Mouse (Mus musculus): Measurements from ENCODE around the gene Ell3. TPM values are rescaled to one million over a fixed set of nuclear protein-coding genes. Genes with fewer than 3 reads are reported as not detected.
"Not testable (repeated sequence)": the region's sequence is repeated elsewhere in the genome, so short reads cannot be mapped to it uniquely, and the experiment has no call there.

The Ell3 gene
- under 1 TPM; 0.18 to 0.66 TPM for total RNA-seq (2021)
- long read RNA-seq, experiment 1, partial matches to known transcripts, result 1 of 3 reads
- long read RNA-seq, experiment 1, other reads (novel, unspliced or antisense), result 2 of 3 reads
- long read RNA-seq, experiment 2, partial matches to known transcripts, result 0 of 4 reads
- long read RNA-seq, experiment 2, other reads (novel, unspliced or antisense), result 3 of 4 reads

GRCm38 (mm10) chr2:121444178-121444577 lies at the start of gene Ell3:
TSS of gene Ell3 (minus strand) at chr2:121444278.
- DNase-seq, result no peak

GRCm38 (mm10) chr2:121484403-121484802 lies 40.3 kb upstream of the Ell3 start:
- not testable (repeated sequence) for DNase-seq

- no peak for DNase-seq
These were observed 39.5 kb upstream of the Ell3 start for GRCm38 (mm10) chr2:121483576-121483975.

- DNase-seq, result not testable (repeated sequence)
These were observed 36.8 kb upstream of the Ell3 start for GRCm38 (mm10) chr2:121480916-121481315.

- peak; percentile 34 for DNase-seq
These were observed 36.4 kb upstream of the Ell3 start for GRCm38 (mm10) chr2:121480498-121480897.

- DNase-seq, result no peak
These were observed 33.6 kb upstream of the Ell3 start for GRCm38 (mm10) chr2:121477491-121478266.

GRCm38 (mm10) chr2:121475306-121475705 lies 31.2 kb upstream of the Ell3 start:
- not testable (repeated sequence) for DNase-seq

GRCm38 (mm10) chr2:121474180-121474535 lies 30.1 kb upstream of the Ell3 start:
- peak; percentile 33 for DNase-seq

GRCm38 (mm10) chr2:121473301-121474179 lies 29.5 kb upstream of the Ell3 start, which contains the start of gene Mfap1b:
TSS of gene Mfap1b (minus strand) at chr2:121474067.
- peak; percentile 84 for DNase-seq

- DNase-seq, result not testable (repeated sequence)
These were observed 28.7 kb upstream of the Ell3 start for GRCm38 (mm10) chr2:121472783-121473182.

GRCm38 (mm10) chr2:121468982-121469381 lies 24.9 kb upstream of the Ell3 start:
- not testable (repeated sequence) for DNase-seq

GRCm38 (mm10) chr2:121460071-121460470 lies 16.0 kb upstream of the Ell3 start:
- DNase-seq, result no peak

GRCm38 (mm10) chr2:121456692-121457642 lies 12.9 kb upstream of the Ell3 start, which contains the start of gene Serinc4:
TSS of gene Serinc4 (minus strand) at chr2:121456781.
- DNase-seq, result peak; percentile 91

- no peak for DNase-seq
These were observed 11.5 kb upstream of the Ell3 start for GRCm38 (mm10) chr2:121455534-121455933.

GRCm38 (mm10) chr2:121453917-121454316 lies 9.8 kb upstream of the Ell3 start:
- DNase-seq, result no peak

GRCm38 (mm10) chr2:121452990-121453389 lies 8.9 kb upstream of the Ell3 start, which contains the start of gene Hypk:
TSS of gene Hypk (plus strand) at chr2:121453290.
- no peak for DNase-seq

GRCm38 (mm10) chr2:121452361-121452760 lies 8.3 kb upstream of the Ell3 start:
- no peak for DNase-seq

- no peak for DNase-seq
These were observed 6.0 kb upstream of the Ell3 start for GRCm38 (mm10) chr2:121450093-121450492.

- peak; percentile 57 for DNase-seq
These were observed 5.5 kb upstream of the Ell3 start for GRCm38 (mm10) chr2:121449545-121450011.

- peak; percentile 100 for DNase-seq
These were observed 4.9 kb upstream of the Ell3 start, which contains the start of gene Serf2 for GRCm38 (mm10) chr2:121448739-121449535. TSS of gene Serf2 (plus strand) at chr2:121449195.

Data from adrenal gland, postnatal 10 days (tissue).